Mouse (Mus musculus) spleen, postnatal 36 days (tissue): ENCODE results near the gene Zdhhc19.

Experiments
- DNase-seq, 2 experiments: peaks; one replicate each; pipeline ENCODE4 v3.0.0; 2022; ENCODE audit warnings: low spot score in 2 of 2, mixed read lengths in 1 of 2

Zdhhc19 gene

DNA sequence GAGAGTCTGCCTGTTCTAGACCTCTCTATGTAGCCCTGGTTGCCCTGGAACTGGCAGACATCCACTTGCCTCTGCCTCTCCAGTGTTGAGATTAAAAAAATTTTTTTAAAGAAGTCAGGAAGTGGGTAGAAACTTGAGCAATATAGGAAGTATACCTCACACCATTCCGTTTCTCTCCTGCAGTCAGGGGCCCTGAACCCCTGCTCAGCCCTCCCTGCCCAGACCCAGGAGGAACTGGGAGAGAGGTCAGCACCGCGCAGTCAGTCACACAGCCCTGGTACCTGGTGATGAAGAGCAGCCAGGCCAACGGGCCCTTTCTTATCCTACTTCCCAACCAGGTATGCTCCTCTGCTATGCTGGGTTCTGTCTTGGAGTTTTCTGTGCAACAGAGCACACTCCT is 54.0 kb downstream of the Zdhhc19 start:
- no peak for DNase-seq

GRCm38 (mm10) chr16:32550487-32550886 is 54.4 kb downstream of the Zdhhc19 start:
- no peak for DNase-seq

GRCm38 (mm10) chr16:32551346-32551747 is 55.3 kb downstream of the Zdhhc19 start:
- DNase-seq, result no peak

GRCm38 (mm10) chr16:32555588-32555987 is 59.5 kb downstream of the Zdhhc19 start:
- no peak for DNase-seq

GRCm38 (mm10) chr16:32559493-32559892 is 63.4 kb downstream of the Zdhhc19 start:
- no peak for DNase-seq

DNA sequence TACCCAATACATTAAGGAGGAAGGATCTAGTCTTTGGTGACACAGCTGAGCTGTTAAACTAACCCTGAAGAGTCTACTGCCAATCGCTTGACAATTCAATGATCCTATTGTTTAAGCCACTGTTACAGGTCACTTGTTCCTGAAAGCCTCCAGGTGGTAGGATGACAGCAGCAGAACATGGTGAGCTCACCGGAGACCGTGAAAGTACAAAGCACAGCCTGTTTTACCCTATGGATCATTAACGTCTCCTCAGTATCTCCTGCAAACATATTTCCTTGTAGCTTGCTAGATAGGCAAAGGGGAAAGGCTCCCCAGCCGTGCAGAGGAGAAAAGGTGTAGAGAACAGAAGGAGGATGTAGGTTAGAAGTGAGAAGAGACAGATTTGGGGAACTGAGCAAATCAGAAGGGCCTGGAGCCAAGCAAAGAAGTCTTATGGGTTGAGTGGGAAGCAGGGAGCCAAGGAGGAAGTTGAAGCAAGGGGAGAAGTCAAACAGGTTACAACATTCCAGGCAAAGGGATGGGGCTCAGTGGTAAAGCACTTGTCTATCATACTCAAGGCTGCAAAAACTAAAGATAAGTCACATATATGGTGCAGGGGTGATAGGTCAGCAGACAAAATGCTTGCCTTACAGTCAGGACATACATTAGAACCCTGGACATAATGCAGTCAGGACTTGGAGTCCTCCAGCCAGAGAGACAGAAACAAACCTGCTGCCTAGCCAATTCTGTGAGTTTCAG is 67.2 kb downstream of the Zdhhc19 start:
- DNase-seq, result no peak

DNA sequence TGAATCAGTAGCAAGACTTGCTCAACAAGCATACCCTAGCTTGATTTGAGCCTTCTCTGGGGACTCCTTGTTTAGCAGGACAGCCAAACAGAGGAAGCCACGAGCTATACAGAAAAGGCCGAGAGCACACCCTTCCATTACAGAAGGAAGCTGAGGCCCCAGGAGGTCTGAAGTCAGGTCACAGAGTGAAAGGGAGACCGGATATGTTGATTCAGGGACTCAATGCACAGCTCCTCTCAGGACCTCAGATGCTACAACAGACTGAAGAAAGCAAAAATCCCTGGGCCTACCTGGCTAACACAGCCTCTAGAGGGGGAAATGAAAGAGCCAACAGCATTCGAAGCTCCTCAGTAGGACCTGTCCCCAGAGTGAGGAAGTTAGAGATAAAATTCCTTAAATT is 71.2 kb downstream of the Zdhhc19 start:
- no peak for DNase-seq

GRCm38 (mm10) chr16:32568401-32568800 is 72.3 kb downstream of the Zdhhc19 start:
- no peak for DNase-seq

DNA sequence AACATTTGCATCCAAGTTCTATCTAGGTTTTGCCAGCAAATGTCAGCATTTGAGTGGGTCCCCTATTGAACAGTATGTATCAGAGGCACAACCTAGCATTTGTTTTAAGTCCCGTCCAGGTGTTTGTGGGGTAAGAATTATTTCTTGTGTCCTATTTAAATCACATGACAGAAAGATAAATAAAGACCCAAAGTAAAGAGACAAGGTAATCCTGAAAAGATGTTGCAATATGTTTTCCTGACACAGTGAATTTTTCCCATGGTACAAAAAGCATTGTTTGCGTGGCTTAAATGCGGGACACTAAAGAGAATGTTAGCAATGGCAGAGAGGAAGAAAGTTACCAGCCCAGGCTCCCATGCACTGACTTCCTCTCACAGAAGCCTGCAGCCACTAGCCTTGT is 74.0 kb downstream of the Zdhhc19 start:
- DNase-seq, result no peak

GRCm38 (mm10) chr16:32572528-32572927 is 76.5 kb downstream of the Zdhhc19 start:
- no peak for DNase-seq

- no peak for DNase-seq
Measured at GRCm38 (mm10) chr16:32586482-32586881, 90.4 kb downstream of the Zdhhc19 start.

DNA sequence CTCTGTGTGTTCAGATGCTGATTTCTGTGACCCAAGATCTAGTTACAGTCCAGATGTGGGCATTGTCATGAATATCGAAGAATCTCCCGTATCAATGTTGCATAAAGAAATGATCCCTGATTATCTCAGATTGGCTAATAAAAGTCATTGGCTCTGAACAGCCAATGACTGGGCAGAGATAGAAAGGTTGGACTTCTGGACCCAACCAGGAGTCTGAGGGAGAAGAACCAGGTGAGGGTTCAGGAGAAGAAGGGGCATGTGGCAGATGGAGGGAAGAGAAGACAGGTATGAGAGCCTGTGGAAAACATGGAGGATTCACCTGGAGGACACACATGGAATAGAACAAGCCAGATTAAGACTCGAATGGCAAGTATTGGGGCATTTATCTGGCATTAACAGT is 92.5 kb downstream of the Zdhhc19 start:
- DNase-seq, result no peak

DNA sequence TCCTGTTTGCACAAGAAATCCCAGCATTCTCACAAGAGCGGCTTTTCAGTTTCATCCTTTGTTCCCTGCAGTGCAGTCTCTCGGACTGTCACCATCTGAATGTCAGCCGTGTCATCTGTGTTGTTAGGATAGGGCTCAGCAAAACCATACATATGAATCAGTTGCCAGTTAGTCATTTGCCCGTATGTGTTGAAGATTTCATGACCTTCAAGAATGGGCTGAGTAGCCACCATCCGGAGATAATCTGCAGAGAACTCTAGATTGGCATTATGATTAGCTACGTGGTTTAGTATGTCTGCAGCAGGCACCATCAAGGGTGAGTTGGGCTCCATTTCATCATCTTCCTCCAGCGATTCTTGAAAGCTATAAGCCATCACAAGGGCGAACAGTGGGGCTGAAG is 95.5 kb downstream of the Zdhhc19 start:
- no peak for DNase-seq

- no peak for DNase-seq
Measured at GRCm38 (mm10) chr16:32593283-32593805, 97.3 kb downstream of the Zdhhc19 start.

GRCm38 (mm10) chr16:32593916-32594315 is 97.9 kb downstream of the Zdhhc19 start:
- DNase-seq, result peak; percentile 5 to 20

DNA sequence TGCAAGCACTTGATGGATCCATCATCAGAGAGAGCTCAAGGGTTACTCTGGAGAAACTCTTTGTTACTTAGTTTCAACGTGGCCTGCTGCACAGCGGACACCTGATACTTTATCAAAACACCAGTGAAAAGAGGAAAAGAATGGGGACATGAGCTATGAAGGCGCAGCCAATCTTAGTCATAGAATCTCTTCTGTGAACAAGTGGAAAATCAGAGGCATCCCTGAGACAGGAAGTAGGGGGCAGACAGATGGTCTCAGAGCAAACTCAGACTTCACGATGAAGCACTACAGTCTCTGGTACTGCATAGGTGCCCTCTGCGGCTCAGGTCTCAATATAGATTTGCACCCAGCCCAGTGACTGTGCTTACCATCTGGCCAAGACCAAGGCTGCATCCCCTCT is 98.6 kb downstream of the Zdhhc19 start:
- DNase-seq, result no peak

- peak in 1 of 2 experiments; percentile 27 for DNase-seq
Measured at GRCm38 (mm10) chr16:32595142-32595855, 99.2 kb downstream of the Zdhhc19 start.

DNA sequence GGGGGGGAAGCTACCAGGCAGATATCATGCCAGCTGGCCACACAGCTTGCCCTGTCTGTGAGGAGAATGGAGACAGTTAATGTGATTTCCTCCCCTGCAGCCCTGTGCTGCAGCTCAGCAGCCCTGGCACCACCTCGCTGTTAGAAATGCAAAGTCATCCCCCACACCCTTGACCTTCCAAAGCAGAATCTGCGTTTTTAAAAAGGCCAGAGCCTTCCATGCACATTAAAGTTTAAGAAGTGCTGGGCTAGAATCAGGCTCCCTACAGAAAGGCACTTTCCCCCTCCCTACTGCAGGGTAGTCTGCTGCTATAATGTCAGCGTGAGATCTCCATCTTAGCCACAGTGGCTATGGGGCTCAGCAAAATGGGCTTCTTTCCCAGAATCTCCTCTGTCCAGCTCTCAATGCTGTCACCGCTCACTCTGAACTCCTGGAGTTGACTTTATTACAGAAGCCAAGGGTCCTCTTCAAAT is 101.9 kb downstream of the Zdhhc19 start:
- DNase-seq, result peak; percentile 1 to 28

DNA sequence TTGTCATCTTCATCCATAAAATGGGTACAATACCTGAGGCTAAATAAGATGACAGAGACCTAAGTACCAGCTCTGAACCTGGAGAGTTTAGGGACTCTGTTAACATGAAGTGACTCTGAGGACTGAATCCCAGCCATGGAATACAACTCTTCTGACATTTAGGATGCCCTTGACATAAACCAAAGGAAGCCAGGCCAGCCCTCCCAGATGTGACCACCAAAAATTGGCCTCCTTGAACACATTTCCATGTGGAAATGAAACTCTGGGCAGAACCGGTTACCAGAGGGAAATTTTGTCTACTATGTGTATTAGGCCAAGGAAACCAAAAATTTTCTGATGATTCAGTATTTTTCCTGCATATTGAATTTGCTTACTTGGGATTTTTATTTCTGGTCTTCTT is 103.1 kb downstream of the Zdhhc19 start:
- DNase-seq, result no peak

DNA sequence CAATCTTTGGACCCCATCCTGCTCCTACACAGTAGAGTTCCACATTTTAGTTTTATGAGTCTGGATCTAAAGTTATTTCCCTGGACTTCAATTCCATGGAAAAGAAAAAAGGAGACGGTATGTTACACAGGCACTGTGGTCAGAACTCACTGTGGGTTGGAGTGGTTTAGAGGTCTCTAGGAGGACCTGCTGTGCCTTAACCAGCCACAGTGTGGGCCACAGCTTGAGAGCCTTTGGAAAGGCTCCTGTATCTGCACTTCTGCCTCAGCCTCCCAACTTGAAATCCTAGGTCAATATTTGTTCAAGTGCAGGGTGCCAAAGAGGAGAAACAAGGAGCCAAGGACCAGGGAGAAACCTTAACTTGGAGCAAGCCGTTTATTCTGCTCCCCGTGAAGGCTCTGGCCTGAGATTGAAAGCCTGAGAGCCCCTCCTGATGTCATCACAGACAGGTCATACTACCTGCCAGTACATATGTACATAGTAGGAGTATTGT is 106.2 kb downstream of the Zdhhc19 start:
- no peak for DNase-seq

DNA sequence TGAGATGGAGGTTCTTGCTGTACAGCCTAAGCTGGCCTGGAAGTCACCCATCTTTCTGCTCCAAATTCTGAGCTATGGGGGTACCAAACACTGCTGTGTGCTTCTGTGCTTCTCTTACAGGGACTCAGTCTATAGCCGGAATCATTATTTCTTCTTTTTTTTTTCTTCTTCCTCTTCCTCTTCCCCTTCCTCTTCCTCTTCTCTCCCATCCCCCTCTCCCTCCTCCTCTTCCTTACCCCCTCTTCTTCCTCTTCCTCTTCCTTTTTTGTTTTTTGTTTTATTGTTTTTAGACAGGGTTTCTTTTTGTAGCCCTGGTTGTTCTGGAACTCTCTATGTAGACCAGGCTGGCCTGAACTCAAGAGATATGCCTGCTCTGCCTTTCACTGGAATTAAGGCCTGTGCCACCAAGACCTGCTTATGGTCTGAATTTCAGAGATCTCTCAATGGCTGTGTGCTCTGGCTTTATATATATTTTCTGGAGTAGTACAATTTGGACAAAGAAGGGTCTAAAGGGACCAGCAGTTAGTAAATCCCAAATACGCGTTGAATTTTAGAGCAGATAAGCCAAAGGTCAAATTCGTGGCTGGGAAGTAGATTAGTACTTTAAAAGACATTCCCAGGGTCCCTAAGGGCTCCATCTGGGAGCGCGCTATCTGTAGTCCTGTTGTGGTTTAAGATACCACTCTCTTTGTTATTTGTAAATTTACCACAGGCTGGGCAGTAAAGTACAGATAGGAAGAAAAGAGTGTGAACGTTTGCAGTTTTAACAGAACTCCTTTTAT is 111.7 kb downstream of the Zdhhc19 start:
- DNase-seq, result peak; percentile 26 to 41

DNA sequence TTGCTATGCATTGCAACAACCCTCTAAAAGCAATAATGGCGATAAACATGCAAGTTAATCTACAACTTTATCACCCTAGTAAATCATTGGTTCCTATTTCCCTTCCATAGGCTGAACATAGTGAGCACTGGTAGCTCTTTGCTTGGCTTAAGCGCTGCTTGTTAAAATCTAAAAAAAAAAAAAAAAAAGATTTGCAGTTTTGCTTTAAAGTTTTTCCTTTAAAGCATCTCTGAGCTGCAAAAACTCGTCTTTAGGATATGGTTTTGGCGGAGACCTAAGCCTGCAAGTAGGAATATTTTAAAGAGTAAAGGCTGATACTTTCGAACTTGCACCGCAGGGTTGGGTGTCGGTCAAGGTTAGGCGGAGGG is 112.3 kb downstream of the Zdhhc19 start:
- DNase-seq, result no peak
